Mouse (Mus musculus) kidney, embryonic 16.5 days (tissue): ENCODE results near the gene Ankrd63. TPM values are rescaled to one million over a fixed set of nuclear protein-coding genes. Genes with fewer than 3 reads are reported as not detected.

Experiments used
- ATAC-seq: fragments of 200-750 bp; cut with Nextera tagmentation; 2 replicates; pipeline ENCODE4 v1.8.0; 2017; ENCODE audit warnings: moderate TSS enrichment; ENCODE audit not compliant: low FRiP score, low TSS enrichment
- H3K27ac ChIP-seq: fragments of 300-500 bp; sonication (generic); 2 replicates; pipeline ENCODE4 v1.5.1; 2014; ENCODE audit warnings: low read length
- H3K27me3 ChIP-seq: fragments of 300-500 bp; sonication (generic); 2 replicates; pipeline ENCODE4 v1.6.1; 2014; ENCODE audit warnings: low read length, control low read depth, mixed read lengths; ENCODE audit not compliant: insufficient read depth
- H3K36me3 ChIP-seq: fragments of 300-500 bp; sonication (generic); 2 replicates; pipeline ENCODE4 v1.6.1; 2014; ENCODE audit warnings: low read length, control low read depth, mixed read lengths; ENCODE audit not compliant: insufficient read depth
- H3K4me1 ChIP-seq: fragments of 300-500 bp; sonication (generic); 2 replicates; pipeline ENCODE4 v1.6.1; 2014; ENCODE audit warnings: low read length, control low read depth, mixed read lengths; ENCODE audit not compliant: insufficient read depth
- H3K4me2 ChIP-seq: fragments of 300-500 bp; sonication (generic); replicated peaks from 2 replicates; pipeline ENCODE4 v1.6.1; 2014; ENCODE audit warnings: low read depth, low read length
- H3K4me3 ChIP-seq: fragments of 300-500 bp; sonication (generic); 2 replicates; pipeline ENCODE4 v1.5.1; 2014; ENCODE audit warnings: mild to moderate bottlenecking, low read length
- H3K9ac ChIP-seq: fragments of 300-500 bp; sonication (generic); replicated peaks from 2 replicates; pipeline ENCODE4 v1.6.1; 2014; ENCODE audit warnings: low read length
- H3K9me3 ChIP-seq: fragments of 300-500 bp; sonication (generic); 2 replicates; pipeline ENCODE4 v1.6.1; 2016; ENCODE audit warnings: low read length, control low read depth
- WGBS: fragments of 180-500 bp; shearing (Covaris S2); extraction: QIAGEN DNeasy Blood & Tissue Kit; methylation state at CpG from one replicate; pipeline ENCODE4 v1.1.7; 2014; 5-methylcytosine and 5-hydroxymethylcytosine counted together
- polyA plus RNA-seq: library from polyadenylated mRNA; unstranded; fragments of >200 nt; fragmentation: Nextera tagmentation; extraction: Ambion mirVana; gene quantifications from 2 replicates; pipeline ENCODE4 v1.2.1, GENCODE M21; 2015

The Ankrd63 gene
- polyA plus RNA-seq, 1 experiment from 2014 or later, result 0.25 TPM

- no peaks in the 10 kb centered on the region for H3K36me3 ChIP-seq
- peaks cover 17% of the 10 kb centered on the region for H3K27me3 ChIP-seq
- H3K4me3 ChIP-seq, result peak overlapping the region; percentile 77; the same call in 1 of the 2 replicates
- no peak for ATAC-seq
- peaks cover 17% of the 10 kb centered on the region for H3K4me1 ChIP-seq
- H3K9ac ChIP-seq, result peak overlapping the region; percentile 77
- H3K27ac ChIP-seq, result no peak overlapping the region
- 6% methylated on average over 7 of the region's 7 CpGs for WGBS
- peak overlapping the region; percentile 94 for H3K4me2 ChIP-seq
- H3K9me3 ChIP-seq, result no peaks in the 10 kb centered on the region
Observed at GRCm38 (mm10) chr2:118744621-118745020, 40.9 kb upstream of the Ankrd63 start.

GRCm38 (mm10) chr2:118743261-118743943 lies 39.6 kb upstream of the Ankrd63 start:
- WGBS, result 29% methylated on average over 8 of the region's 8 CpGs
- Histone ChIP-seq H3K36me3 (no peaks in the 10 kb centered on the region), H3K27ac (no peak overlapping the region), H3K4me2 (no peak overlapping the region), H3K4me1 (peaks cover 17% of the 10 kb centered on the region), H3K4me3 (no peak overlapping the region), H3K9me3 (no peaks in the 10 kb centered on the region), H3K9ac (no peak overlapping the region), H3K27me3 (peaks cover 17% of the 10 kb centered on the region)
- ATAC-seq, result no peak

DNA sequence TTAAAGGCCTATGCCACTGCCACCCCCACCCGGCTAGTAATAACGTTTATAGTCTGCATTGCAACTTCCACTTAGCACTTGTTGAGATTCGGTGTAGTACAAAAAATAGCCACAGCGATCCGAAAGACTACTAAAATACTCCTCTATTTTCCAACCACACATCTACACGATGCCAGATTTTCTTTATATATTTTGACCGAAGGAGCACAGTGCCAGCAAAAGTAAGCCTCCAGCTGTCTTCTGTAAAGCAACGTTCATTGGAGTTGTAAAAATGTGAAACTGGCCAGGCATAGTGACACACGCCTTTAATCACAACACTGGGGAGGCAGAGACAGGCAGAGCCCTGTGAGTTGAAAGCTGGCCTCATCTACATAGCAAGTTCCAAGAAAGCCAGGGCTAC lies 37.4 kb upstream of the Ankrd63 start:
- 61% methylated on average over 9 of the region's 9 CpGs for WGBS
- no peak for ATAC-seq
- Histone ChIP-seq H3K27ac (no peak overlapping the region), H3K36me3 (no peaks in the 10 kb centered on the region), H3K9ac (no peak overlapping the region), H3K27me3 (peaks cover 17% of the 10 kb centered on the region), H3K9me3 (no peaks in the 10 kb centered on the region), H3K4me3 (no peak overlapping the region), H3K4me1 (peaks cover 9% of the 10 kb centered on the region; the same call in 1 of the 2 replicates), H3K4me2 (no peak overlapping the region)

DNA sequence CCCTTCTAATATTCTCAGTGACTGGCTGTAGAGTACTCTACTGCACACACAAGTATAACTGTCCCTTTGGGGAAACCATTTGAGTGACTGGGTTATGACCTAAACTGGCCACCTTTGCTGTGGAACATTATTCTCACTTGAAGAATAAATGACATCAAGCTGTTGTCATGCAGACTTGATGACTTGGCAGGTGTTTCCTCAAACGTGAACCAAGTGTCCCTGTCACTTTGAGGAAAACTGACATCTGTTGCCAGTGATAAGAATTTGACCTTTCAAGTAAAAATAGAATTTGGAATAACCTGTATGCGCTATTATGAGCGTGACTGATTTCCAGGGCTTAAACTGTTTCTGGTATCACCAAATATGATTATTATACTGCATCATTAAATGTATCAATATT lies 36.6 kb upstream of the Ankrd63 start:
- no peak for ATAC-seq
- H3K4me2 ChIP-seq, result no peak overlapping the region
- H3K27ac ChIP-seq, result no peak overlapping the region
- 60% methylated on average over 3 of the region's 3 CpGs for WGBS
- H3K36me3 ChIP-seq, result no peaks in the 10 kb centered on the region
- H3K4me3 ChIP-seq, result no peak overlapping the region
- H3K27me3 ChIP-seq, result peaks cover 17% of the 10 kb centered on the region
- no peak overlapping the region for H3K9ac ChIP-seq
- H3K9me3 ChIP-seq, result no peaks in the 10 kb centered on the region
- H3K4me1 ChIP-seq, result peaks cover 9% of the 10 kb centered on the region; the same call in 1 of the 2 replicates

DNA sequence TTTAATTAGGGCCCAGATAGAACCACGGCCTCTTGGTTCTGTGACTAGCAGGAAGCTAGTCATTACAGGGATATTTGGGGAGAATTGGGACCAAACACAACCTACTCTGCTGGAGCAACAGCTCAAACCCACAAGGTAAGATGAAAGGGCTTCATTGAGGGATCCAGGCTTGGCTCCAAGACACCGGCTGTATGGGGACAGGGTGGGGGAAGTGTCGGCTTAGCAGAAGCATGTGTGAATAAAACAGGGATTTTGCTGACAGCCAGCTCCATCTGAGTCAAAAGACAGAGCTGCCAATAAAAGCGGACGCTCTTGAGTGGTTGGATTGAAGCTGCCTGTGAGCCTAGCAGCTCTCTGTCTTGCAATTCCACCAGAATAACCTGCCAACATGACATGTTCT lies 29.6 kb upstream of the Ankrd63 start:
- Histone ChIP-seq H3K27ac (no peak overlapping the region), H3K4me2 (no peak overlapping the region), H3K9ac (no peak overlapping the region), H3K4me1 (peaks cover 16% of the 10 kb centered on the region), H3K4me3 (no peak overlapping the region), H3K27me3 (peaks cover 8% of the 10 kb centered on the region), H3K36me3 (no peaks in the 10 kb centered on the region), H3K9me3 (no peaks in the 10 kb centered on the region)
- 71% methylated on average over 5 of the region's 5 CpGs for whole genome bisulfite sequencing
- ATAC-seq, result no peak

GRCm38 (mm10) chr2:118731981-118732380 lies 28.2 kb upstream of the Ankrd63 start:
- Histone ChIP-seq H3K9ac (no peak overlapping the region), H3K4me1 (peaks cover 25% of the 10 kb centered on the region), H3K27me3 (peaks cover 8% of the 10 kb centered on the region), H3K4me3 (no peak overlapping the region), H3K9me3 (no peaks in the 10 kb centered on the region), H3K36me3 (no peaks in the 10 kb centered on the region), H3K4me2 (no peak overlapping the region), H3K27ac (no peak overlapping the region)
- WGBS, result 86% methylated on average over 5 of the region's 5 CpGs
- no peak for ATAC-seq

- Histone ChIP-seq H3K27ac (no peak overlapping the region), H3K9me3 (no peaks in the 10 kb centered on the region), H3K9ac (no peak overlapping the region), H3K36me3 (no peaks in the 10 kb centered on the region), H3K4me2 (no peak overlapping the region), H3K27me3 (peaks cover 8% of the 10 kb centered on the region), H3K4me3 (no peak overlapping the region), H3K4me1 (peaks cover 25% of the 10 kb centered on the region)
- ATAC-seq, result peak; percentile 25; the same call in 1 of the 2 replicates
- 4% methylated on average over 3 of the region's 3 CpGs for WGBS
Observed at GRCm38 (mm10) chr2:118730622-118730915, 26.8 kb upstream of the Ankrd63 start.

DNA sequence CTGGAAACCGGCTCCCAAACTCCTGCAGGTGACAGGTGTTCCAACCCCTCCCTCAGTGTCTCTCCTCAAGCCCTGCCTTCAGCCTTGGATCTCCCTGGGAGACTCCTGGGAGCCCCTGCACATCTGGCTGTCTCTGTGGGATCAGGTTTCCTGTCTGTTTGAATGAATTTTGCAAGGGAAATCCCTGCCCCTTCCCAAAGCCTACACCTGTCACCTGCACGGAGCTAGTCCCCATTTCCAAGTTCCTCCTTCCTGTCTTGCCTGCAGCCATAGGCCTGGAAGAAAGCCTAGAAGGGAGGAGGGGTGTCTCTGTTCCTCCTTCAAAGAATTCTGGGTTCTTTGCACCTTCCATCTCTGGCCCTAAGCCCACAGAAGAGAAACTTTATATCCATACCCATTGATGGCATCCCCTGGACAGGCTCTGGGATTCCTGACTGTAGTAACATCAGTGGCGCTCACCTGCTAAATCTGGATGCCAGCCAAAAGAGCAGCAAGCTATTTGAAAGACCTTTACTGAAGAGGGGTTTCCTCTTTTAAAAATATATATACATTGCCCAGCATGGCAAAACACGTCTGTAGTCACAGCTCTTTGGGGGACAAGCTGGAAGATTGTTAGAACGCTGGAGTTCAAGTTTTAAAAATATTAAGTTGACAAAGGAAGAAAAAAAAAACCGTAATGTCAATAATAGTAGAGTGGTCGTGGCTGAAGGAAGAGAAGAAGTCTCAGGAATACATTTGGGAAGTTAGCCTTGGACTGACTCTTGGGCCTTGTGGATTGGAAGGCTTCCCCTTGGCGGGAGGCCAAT lies 26.3 kb upstream of the Ankrd63 start:
- Histone ChIP-seq H3K4me3 (no peak overlapping the region), H3K27ac (no peak overlapping the region), H3K27me3 (peaks cover 8% of the 10 kb centered on the region), H3K9me3 (no peaks in the 10 kb centered on the region), H3K4me2 (no peak overlapping the region), H3K9ac (no peak overlapping the region), H3K4me1 (peaks cover 25% of the 10 kb centered on the region), H3K36me3 (no peaks in the 10 kb centered on the region)
- ATAC-seq, result no peak
- 28% methylated on average over 8 of the region's 8 CpGs for WGBS

- H3K9me3 ChIP-seq, result no peaks in the 10 kb centered on the region
- H3K36me3 ChIP-seq, result no peaks in the 10 kb centered on the region
- H3K9ac ChIP-seq, result no peak overlapping the region
- H3K4me2 ChIP-seq, result no peak overlapping the region
- peaks cover 25% of the 10 kb centered on the region for H3K4me1 ChIP-seq
- no peak for ATAC-seq
- 47% methylated on average over 4 of the region's 4 CpGs for WGBS
- H3K27ac ChIP-seq, result peak overlapping the region; percentile 74
- H3K27me3 ChIP-seq, result peaks cover 8% of the 10 kb centered on the region
- H3K4me3 ChIP-seq, result no peak overlapping the region
Observed at GRCm38 (mm10) chr2:118729194-118729593, 25.4 kb upstream of the Ankrd63 start.

DNA sequence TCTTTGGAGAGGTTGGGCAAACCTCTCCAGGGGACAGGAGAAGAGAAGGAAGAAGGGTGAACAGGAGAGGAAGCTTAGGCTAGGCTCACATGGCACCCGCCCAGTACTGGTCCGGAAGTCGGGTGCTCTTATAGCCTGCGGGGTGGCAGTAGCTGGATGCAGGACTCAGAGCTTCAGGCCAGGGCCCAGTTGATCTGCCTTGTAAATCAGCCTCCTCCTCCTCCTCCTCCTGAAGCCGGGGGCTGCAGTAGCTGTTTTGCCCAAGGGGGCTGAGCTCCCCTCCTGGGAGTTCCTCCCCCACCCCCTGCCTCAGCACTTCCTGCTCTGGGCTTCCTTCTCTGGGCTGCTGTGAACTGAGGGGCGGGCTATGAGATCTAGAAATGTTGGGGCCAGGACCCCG lies 24.6 kb upstream of the Ankrd63 start, which contains the start of gene Plcb2:
Gene Plcb2, minus strand, starts transcription at position 102 of the 400 bp plus-strand sequence.
- peak within 1 kb of the TSS; percentile 74 for H3K27ac ChIP-seq
- H3K4me1 ChIP-seq, result peaks cover 25% of the 10 kb centered on the region
- peaks cover 8% of the 10 kb centered on the region for H3K27me3 ChIP-seq
- H3K9me3 ChIP-seq, result no peaks in the 10 kb centered on the region
- H3K4me3 ChIP-seq, result peak within 1 kb of the TSS; percentile 11; the same call in 1 of the 2 replicates
- H3K36me3 ChIP-seq, result no peaks in the 10 kb centered on the region
- peak; percentile 86 for ATAC-seq
- H3K4me2 ChIP-seq, result peak within 1 kb of the TSS; percentile 32
- WGBS, result 9% methylated on average over 7 of the region's 7 CpGs
- peak within 1 kb of the TSS; percentile 39; the same call in 1 of the 2 replicates for H3K9ac ChIP-seq
